Mouse (Mus musculus) macrophage (primary cell): Measurements from ENCODE around the gene Rab27a. TPM values are rescaled to one million over a fixed set of nuclear protein-coding genes. Genes with fewer than 3 reads are reported as not detected.

Experiments used
- H3K27ac ChIP-seq: fragments of 350-480 bp; formaldehyde crosslinking; 2 replicates; pipeline ENCODE4 v1.9.0; 2021
- H3K36me3 ChIP-seq: fragments of 350-480 bp; formaldehyde crosslinking; 2 replicates; pipeline ENCODE4 v1.9.0; 2021; ENCODE audit errors: inconsistent target
- H3K4me3 ChIP-seq: fragments of 350-480 bp; formaldehyde crosslinking; 2 replicates; pipeline ENCODE4 v1.9.0; 2021; ENCODE audit errors: inconsistent target
- H3K79me2 ChIP-seq: fragments of 350-480 bp; formaldehyde crosslinking; 2 replicates; pipeline ENCODE4 v1.9.0; 2021; ENCODE audit errors: inconsistent target
- WGBS: methylation state at CpG from one replicate; pipeline ENCODE4 v1.1.7; 2026; ENCODE audit warnings: inconsistent platforms; ENCODE audit not compliant: missing documents; 5-methylcytosine and 5-hydroxymethylcytosine counted together
- polyA plus RNA-seq: library from polyadenylated mRNA; stranded (reverse); fragments of 250-400 nt; gene quantifications from 3 replicates; pipeline ENCODE4 v1.2.4, GENCODE M21; 2018; ENCODE audit warnings: inconsistent platforms
- total RNA-seq, 78 experiments: library from RNA; depleted of rRNA; stranded (reverse); fragments of 250-400 nt; gene quantifications; 1 replicate in 9 of 78; 2 replicates in 24 of 78; 3 replicates in 43 of 78; 4 replicates in 2 of 78; pipeline ENCODE4 v1.2.4; 2018; ENCODE audit warnings: inconsistent platforms in 56 of 78

Gene Rab27a
- 1 to 10 TPM in 15 of 26 experiments, under 1 TPM in 6, not detected in 5; 0.21 to 5.0 (median 2.1) TPM for total RNA-seq (2018; cell fraction: chromatin; rRNA removed)
- total RNA-seq (2018; cell fraction: cytosol; rRNA removed): 1 to 10 TPM; 1.8 to 6.6 (median 3.3) TPM
- total RNA-seq (2018; cell fraction: nucleus; rRNA removed): 1 to 10 TPM in 25 of 26 experiments, under 1 TPM in 1; 0.75 to 7.3 (median 2.1) TPM
- polyA plus RNA-seq: 2.4 to 3.5 TPM (median 3.3 TPM) in 3 replicates

DNA sequence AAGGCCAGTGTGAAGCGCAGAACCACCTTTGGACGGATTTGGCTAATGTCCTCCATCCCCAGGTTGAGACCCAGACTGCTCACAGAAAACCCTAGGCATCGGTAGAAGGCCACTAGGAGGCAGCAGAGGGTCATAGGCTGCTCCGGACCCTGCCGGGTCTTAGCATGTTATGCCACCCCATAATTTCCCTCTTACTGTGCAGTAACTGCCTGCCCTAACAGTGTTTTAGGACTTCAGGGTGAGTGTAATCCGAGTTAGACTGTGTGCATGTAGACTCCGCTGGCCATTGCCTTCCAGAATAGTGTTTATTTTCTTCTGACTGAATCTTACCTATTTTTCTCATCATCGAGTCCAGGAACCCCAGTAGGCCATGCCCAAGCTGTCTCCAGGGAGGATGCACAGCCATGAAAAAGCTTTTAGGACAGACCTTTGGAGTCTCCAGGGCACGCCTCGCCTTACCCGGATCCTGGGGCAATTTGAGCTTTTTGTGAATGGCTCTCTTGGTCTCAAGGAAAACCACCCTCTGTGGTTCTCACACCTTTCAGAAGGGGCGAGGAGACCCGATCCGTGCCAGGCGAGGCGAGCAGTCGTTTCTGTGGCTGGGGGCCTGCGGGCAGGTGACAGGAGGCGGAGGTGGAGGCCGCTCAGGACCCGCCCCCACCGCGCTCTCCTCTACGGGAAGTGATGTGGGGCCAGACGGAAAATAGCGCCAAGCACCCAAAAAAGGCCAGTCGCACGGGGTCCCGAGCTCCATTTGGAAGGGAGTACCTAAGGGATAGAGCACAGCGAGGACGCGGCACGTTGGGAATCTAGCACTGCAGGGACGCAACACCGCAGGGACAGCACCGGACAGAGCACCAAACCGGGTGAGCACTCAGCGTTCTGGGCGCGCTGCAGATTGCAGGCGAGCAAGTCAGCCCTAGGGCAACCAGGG lies at the start of gene Rab27a:
Gene Rab27a (plus strand): TSS at position 709 of the 934 bp plus-strand sequence.
- Histone ChIP-seq H3K79me2 (peaks cover 18% of the 10 kb centered on the region), H3K27ac (peak within 1 kb of the TSS; percentile 3; the same call in 1 of the 2 replicates), H3K4me3 (peak within 1 kb of the TSS; percentile 56), H3K36me3 (no peaks in the 10 kb centered on the region)
- 2% methylated on average over 41 of the region's 41 CpGs for WGBS

DNA sequence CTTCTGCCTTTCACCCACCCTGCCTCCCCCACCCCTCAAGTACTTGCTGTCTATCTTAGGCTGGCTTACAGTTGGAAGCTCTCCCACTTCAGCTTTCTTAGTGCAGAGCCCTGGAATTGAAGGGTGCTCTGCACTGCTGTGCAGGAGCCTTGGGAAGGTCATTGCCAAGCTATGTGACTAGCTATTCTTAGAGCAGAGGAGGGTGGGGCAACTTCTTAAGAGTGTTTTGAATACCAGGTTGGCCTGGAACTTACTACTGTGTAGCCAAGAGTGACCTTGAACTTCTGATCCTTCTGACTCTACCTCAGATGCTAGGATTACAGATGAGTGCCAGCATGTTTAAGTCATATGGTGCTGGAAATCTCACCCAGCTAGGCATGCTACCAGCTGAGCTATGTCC lies 48.5 kb upstream of the Rab27a start:
- H3K4me3 ChIP-seq: no peak overlapping the region
- no peak overlapping the region for H3K27ac ChIP-seq
- peaks cover 9% of the 10 kb centered on the region; the same call in 1 of the 2 replicates for H3K79me2 ChIP-seq
- H3K36me3 ChIP-seq: no peaks in the 10 kb centered on the region

DNA sequence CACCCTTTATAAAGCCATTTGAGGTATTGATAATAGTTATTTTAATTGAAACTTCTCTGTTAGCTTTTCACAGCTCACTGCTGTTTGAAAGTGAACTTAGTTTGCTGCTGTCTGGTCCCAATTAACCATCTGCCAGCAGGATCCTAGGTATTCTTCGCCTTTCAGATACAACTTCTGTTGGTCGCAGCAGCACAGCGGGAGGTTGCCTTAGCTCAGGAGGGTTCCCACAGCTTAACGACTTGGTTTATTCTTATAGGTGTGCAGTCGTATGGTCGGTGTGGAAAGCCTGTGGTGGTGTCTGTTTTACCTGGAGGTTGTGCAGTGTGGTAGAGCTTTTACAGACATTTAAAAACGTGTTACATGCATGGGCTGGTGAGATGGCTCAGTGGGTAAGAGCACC lies 47.8 kb upstream of the Rab27a start:
- no peaks in the 10 kb centered on the region for H3K36me3 ChIP-seq
- peaks cover 9% of the 10 kb centered on the region; the same call in 1 of the 2 replicates for H3K79me2 ChIP-seq
- no peak overlapping the region for H3K27ac ChIP-seq
- H3K4me3 ChIP-seq: no peak overlapping the region
- WGBS: 90% methylated on average over 7 of the region's 7 CpGs

DNA sequence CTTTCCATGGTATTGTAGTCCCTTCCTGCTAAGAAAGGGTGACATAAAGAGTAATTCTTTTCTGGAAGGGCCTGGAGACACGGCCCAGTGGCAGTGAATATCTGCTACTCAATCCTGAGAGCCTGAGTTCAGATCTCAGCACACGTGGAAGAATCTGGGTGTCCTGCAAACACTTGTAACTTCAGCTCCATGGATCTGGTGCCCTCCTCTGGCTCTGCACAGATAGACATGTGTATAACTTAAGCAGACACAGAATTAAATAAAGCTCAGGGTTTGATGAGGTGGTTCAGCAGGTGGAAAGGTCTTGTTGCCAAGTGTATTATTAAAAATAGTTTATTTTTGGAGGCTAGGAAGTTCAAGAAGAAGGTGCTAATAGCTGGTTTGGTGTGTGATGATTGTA lies 44.2 kb upstream of the Rab27a start:
- WGBS: 100% methylated on average over 2 of the region's 2 CpGs
- H3K27ac ChIP-seq: no peak overlapping the region
- no peaks in the 10 kb centered on the region for H3K79me2 ChIP-seq
- peaks cover 9% of the 10 kb centered on the region; the same call in 1 of the 2 replicates for H3K36me3 ChIP-seq
- no peak overlapping the region for H3K4me3 ChIP-seq

DNA sequence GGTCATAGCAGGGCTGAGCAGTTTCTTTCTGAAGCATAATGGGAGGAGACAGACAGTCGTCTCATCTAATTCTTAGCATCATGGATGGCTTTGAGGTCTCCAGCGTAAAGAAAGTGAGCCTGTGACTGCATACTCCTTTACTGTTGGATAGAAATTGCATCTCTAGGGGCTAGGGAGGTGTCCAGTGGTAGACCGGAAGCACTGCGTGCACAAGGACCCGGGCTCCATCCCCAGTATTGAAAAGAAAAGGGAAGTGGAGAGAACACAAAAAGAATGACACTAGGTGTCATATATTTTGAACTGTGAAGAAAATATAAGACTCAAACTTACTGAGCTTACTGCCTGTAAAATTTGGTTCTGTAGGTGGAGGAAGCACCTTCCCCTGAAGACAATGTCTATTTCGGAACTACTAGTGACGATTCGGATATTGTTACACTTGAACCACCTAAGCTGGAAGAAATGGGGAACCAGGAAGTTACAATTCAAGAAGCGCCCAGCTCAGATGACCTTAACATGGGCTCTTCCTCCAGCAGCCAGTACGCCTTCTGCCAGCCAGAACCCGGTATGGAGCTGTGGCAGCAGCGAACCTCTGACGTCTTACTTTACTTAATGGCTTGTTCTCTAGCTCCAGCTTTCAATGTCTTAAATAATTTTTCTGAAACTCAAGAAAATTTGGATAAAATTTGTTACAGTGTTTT lies 43.2 kb upstream of the Rab27a start:
- H3K79me2 ChIP-seq: no peaks in the 10 kb centered on the region
- no peak overlapping the region for H3K27ac ChIP-seq
- H3K4me3 ChIP-seq: no peak overlapping the region
- peaks cover 18% of the 10 kb centered on the region; the same call in 1 of the 2 replicates for H3K36me3 ChIP-seq
- 84% methylated on average over 13 of the region's 13 CpGs for WGBS

DNA sequence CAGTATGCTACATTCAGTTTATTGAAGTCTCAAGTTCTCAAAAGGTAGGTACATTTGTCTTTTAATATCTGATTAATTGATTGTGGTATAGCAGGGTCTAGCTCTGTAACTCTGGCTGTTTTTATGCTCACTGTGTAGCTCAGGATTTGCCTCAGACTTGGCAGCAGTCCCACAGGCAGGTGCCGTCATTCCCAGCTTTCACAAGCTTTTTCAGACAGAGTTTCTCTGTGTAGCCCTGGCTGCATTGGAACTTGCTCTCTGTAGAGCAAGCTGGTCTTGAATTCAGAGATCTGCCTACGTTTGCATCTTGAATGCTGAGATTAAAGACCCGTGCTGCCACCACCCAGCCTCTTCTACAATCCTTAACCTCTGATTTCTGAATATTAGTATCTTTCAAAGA lies 42.5 kb upstream of the Rab27a start:
- 96% methylated on average over 3 of the region's 3 CpGs for WGBS
- Histone ChIP-seq H3K27ac (no peak overlapping the region), H3K36me3 (peaks cover 22% of the 10 kb centered on the region; the same call in 1 of the 2 replicates), H3K4me3 (no peak overlapping the region), H3K79me2 (no peaks in the 10 kb centered on the region)

DNA sequence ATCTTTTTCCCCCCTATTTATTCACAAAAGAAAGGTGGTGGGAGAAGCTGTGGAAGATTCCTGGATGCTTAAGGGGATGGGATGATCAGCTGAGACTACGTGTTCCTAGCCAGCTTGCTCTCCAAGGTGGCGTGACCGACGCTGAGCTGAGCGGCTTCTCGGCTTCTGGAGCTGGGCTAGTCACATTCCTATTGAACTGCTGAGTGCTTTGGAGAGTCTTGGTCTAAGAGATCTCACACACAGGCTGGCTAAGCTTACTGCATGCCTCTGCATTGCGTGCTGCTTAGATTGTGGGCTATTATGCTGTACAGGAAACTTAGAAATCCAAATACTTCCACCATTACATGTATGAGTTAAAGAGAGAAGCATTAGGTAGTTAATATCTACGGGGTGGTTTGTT lies 40.6 kb upstream of the Rab27a start:
- Histone ChIP-seq H3K79me2 (no peaks in the 10 kb centered on the region), H3K36me3 (peaks cover 22% of the 10 kb centered on the region; the same call in 1 of the 2 replicates), H3K27ac (no peak overlapping the region), H3K4me3 (no peak overlapping the region)
- 98% methylated on average over 8 of the region's 8 CpGs for WGBS

DNA sequence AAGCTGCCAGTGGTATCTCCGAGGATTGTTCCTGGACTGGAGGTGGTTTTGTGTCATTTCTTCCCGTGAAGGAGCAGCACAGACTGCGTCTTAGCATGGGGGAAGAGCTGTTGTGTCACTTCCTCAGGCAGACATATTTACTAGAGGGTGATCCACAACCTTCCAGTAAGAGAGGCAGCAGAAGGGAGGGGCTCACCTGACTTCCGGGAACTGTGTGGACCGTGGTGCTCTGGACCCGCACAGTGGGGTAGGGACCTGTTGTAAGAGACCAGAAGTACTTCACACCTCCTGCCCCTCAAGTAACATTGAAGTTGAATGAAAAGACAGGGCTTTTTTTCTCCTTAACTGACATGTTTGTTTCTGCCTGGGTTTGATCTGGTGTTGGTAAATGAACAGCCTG lies 39.5 kb upstream of the Rab27a start:
- no peak overlapping the region for H3K27ac ChIP-seq
- no peaks in the 10 kb centered on the region for H3K79me2 ChIP-seq
- H3K4me3 ChIP-seq: no peak overlapping the region
- 87% methylated on average over 6 of the region's 6 CpGs for WGBS
- H3K36me3 ChIP-seq: peaks cover 23% of the 10 kb centered on the region; the same call in 1 of the 2 replicates

DNA sequence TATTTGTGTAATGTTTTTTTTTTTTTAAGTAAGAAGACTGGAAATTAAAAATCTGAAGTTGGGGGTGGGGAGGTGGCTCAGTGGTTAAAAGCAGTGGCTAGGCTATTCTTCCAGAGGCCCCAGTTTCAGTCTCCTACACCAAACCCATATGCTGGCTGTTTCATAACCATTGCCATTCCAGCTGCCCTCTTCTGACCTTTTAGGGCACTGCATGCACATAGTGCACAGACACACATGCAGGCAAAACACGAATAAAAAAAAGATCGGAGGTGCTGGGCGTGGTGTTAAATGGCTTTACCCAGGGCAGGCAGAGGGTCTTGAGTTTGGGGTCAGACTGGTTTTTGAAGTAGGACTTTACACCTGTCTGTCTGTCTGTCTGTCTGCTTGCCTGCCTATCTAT lies 38.5 kb upstream of the Rab27a start:
- Histone ChIP-seq H3K4me3 (no peak overlapping the region), H3K79me2 (no peaks in the 10 kb centered on the region), H3K27ac (no peak overlapping the region), H3K36me3 (peaks cover 34% of the 10 kb centered on the region; the same call in 1 of the 2 replicates)
- 98% methylated on average over 3 of the region's 3 CpGs for WGBS

DNA sequence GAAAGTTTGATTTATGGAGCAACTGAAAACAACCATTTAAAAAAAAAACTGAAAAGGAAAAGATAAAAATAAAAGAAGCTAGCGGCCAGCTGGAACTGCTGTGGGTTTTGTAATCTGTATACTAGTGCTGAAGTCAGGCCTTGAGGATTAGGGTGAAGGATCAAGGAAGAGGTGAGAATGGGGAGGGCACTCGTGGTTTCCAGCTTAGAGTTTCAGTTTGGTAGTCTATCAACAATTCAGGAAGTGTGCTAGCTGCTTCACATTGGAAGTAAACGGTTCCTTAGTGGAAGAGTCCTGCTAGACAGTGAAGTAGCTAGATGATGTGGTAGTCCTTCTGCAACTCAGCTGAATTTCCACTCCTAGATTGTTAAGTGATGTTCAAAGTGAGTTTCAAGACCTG lies 36.3 kb upstream of the Rab27a start:
- Histone ChIP-seq H3K79me2 (no peaks in the 10 kb centered on the region), H3K36me3 (peaks cover 54% of the 10 kb centered on the region), H3K27ac (no peak overlapping the region), H3K4me3 (no peak overlapping the region)
- 13% methylated on average over 3 of the region's 3 CpGs for WGBS

DNA sequence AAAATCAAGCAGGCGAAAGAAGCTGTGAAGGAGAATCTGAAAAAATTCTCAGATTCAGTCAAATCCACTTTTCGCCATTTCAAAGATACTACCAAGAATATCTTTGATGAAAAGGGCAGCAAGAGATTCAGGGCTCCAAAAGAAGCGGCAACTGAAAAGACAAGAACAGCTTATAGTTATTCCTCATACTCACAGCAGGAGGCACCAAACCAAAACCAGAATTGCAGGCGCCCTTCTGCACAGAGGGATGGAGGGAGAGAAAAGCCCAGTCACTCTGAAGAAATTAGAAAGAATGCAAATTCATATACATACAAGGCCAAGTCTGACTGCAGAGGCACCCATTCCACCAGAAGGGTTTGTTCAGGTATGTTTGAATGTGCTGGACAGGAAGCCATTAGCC lies 32.0 kb upstream of the Rab27a start:
- H3K4me3 ChIP-seq: no peak overlapping the region
- WGBS: 90% methylated on average over 4 of the region's 4 CpGs
- H3K79me2 ChIP-seq: no peaks in the 10 kb centered on the region
- peaks cover 63% of the 10 kb centered on the region for H3K36me3 ChIP-seq
- no peak overlapping the region for H3K27ac ChIP-seq

DNA sequence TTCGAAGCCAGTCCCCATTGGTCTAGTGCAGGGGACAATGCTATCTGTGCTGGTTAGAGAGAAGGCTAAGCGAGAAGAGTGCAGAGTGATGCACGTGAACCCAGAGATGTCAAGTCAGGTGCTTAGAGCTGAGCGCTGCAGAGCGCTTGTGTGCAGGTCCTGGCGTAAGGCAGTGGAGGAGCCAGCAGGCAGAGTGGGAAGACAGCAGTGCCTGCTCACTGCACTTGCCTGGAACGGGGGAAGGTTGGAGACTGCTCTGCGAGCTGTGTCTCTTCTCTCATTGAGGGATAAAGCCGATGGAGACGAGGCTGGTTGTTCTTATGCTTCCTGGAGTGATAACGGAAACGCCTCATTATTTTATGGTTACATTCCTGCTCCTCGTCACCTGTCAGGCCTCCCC lies 29.9 kb upstream of the Rab27a start:
- no peak overlapping the region for H3K27ac ChIP-seq
- WGBS: 93% methylated on average over 13 of the region's 13 CpGs
- no peak overlapping the region for H3K4me3 ChIP-seq

DNA sequence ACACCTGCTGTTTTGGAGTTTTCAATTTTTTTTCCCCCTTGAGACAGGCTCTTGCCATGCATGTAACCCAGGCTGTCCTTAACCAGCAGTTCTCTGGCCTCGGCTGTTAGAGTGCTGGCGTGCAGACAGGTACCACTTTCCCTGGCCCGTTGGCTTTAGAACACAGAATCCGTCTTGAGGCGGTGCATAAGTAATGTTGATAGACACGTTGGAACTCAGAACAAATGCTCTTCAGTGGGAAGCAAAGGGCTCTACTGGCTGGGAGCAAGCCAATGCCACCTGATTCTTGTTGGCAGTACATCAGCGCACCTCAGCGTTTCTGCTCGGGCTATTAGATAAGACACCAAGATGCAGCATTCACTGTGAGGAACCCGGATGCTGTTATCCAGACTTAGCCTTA lies 24.8 kb upstream of the Rab27a start:
- Histone ChIP-seq H3K36me3 (peaks cover 32% of the 10 kb centered on the region; the same call in 1 of the 2 replicates), H3K4me3 (no peak overlapping the region), H3K79me2 (no peaks in the 10 kb centered on the region), H3K27ac (no peak overlapping the region)
- WGBS: 94% methylated on average over 10 of the region's 10 CpGs

More for the DNA sequence above, 29.9 kb upstream of the Rab27a start:
- Histone ChIP-seq H3K79me2 (no peaks in the 10 kb centered on the region), H3K36me3 (peaks cover 63% of the 10 kb centered on the region)

DNA sequence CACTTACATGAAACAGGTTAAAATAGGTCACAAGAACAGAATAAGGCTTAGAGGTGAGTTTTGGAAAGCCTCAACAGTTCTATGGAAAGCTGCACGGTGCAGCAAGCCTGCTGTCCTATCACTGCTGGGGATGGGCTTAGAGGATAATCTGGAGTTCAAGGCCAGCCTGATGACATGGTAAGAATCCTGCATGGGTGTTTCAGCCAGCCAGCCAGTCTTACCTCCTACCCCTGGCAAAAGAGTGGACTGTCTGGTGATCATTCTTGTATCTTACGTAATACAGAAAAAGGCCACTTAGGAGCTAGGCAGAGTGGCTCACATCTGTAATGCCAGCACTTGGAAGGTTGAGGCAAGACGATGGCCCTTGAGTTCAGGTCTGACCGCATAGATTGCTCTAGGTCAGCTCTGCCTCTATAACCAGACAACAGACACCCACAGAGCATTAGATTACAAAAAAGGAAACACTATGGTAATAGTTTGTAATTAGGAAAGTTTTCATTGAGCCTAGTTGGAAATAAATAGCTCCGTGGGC lies 24.0 kb upstream of the Rab27a start:
- H3K36me3 ChIP-seq: peaks cover 24% of the 10 kb centered on the region; the same call in 1 of the 2 replicates
- WGBS: 94% methylated on average over 5 of the region's 5 CpGs

More for the DNA sequence above, 24.0 kb upstream of the Rab27a start:
- Histone ChIP-seq H3K4me3 (no peak overlapping the region), H3K79me2 (no peaks in the 10 kb centered on the region), H3K27ac (no peak overlapping the region)
